Mouse (Mus musculus): ENCODE data around the gene Btnl2. TPM values are rescaled to one million over a fixed set of nuclear protein-coding genes. Genes with fewer than 3 reads are reported as not detected.
"Not testable (repeated sequence)": the region's sequence is repeated elsewhere in the genome, so short reads cannot be mapped to it uniquely, and the experiment has no call there.

Gene Btnl2
- not detected in 2 replicates for polyA plus RNA-seq (2016; fragmentation: Nextera tagmentation; extraction: Ambion mirVana)

DNA sequence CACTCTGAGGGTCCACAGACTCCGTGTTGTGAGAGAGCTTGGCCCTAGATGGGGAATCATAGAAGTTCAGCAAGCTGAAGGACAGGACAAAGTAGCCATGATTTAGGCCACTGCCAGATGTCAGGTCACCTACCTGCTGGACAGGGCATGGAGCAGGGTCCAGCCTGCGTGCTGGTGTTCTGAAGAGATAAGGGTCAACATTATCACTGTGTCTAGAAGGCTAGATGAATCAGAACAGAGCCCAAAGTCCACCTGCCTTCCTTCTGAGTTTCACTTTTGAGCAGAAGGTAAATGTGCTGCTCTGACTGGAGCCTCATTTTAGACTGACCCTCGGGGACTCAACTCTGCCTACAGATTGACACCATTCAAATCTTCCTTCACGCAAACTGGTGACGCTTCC, at the start of gene Btnl2:
Gene Btnl2, plus strand, starts transcription at position 284 of the 400 bp plus-strand sequence.
- no peak within 1 kb of the TSS for H3K4me3 ChIP-seq
- H3K27ac ChIP-seq = no peak within 1 kb of the TSS
- H3K27me3 ChIP-seq = peaks cover 3% of the 10 kb centered on the region; the same call in 1 of the 2 replicates
- no peaks in the 10 kb centered on the region for H3K4me1 ChIP-seq
- no peak within 1 kb of the TSS for H3K4me2 ChIP-seq (replicated peaks)
- H3K9ac ChIP-seq = no peak within 1 kb of the TSS
- no peak for ATAC-seq (ENCODE audit: low FRiP score)
- H3K9me3 ChIP-seq (replicated peaks) = no peaks in the 10 kb centered on the region
- no peaks in the 10 kb centered on the region for H3K36me3 ChIP-seq
- WGBS = 87% methylated on average over 5 of the region's 5 CpGs

GRCm38 (mm10) chr17:34305380-34306030, 49.1 kb upstream of the Btnl2 start, which contains the start of gene H2-Eb1:
Gene H2-Eb1, plus strand, starts transcription at chr17:34305867.
- H3K27ac ChIP-seq = no peak within 1 kb of the TSS
- no peaks in the 10 kb centered on the region for H3K36me3 ChIP-seq
- ATAC-seq (ENCODE audit: low FRiP score) = peak; percentile 67
- H3K27me3 ChIP-seq = no peaks in the 10 kb centered on the region; the same call in 1 of the 2 replicates
- H3K4me2 ChIP-seq (replicated peaks) = no peak within 1 kb of the TSS
- no peak within 1 kb of the TSS for H3K4me3 ChIP-seq
- H3K9me3 ChIP-seq (replicated peaks) = no peaks in the 10 kb centered on the region
- H3K9ac ChIP-seq = no peak within 1 kb of the TSS
- H3K4me1 ChIP-seq = peaks cover 3% of the 10 kb centered on the region; the same call in 1 of the 2 replicates

DNA sequence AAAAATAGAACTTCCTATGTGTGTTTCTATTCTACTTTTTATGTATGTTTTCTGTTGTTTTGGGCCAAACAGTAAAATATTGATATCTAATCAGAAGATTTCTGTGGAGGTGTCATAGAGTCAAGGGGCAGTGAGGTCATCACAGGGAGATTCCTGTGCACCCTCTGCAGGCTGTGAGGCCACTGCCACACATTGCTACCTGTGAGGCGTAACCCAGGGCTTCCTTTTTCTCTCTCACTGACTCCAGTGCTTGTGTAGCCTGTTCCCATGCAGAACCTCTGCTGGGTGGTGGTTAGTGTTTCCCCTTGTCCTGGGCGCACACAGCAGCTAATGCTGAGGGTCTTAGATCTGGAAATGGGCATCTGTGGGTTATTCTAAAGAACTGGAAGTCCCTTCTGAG, 48.2 kb upstream of the Btnl2 start:
- H3K27ac ChIP-seq = no peak overlapping the region
- ATAC-seq (ENCODE audit: low FRiP score) = no peak
- H3K9me3 ChIP-seq (replicated peaks) = no peaks in the 10 kb centered on the region
- no peaks in the 10 kb centered on the region for H3K36me3 ChIP-seq
- H3K9ac ChIP-seq = no peak overlapping the region
- WGBS = 83% methylated on average over 2 of the region's 2 CpGs
- no peak overlapping the region for H3K4me3 ChIP-seq
- peaks cover 3% of the 10 kb centered on the region; the same call in 1 of the 2 replicates for H3K4me1 ChIP-seq
- no peaks in the 10 kb centered on the region; the same call in 1 of the 2 replicates for H3K27me3 ChIP-seq
- no peak overlapping the region for H3K4me2 ChIP-seq (replicated peaks)

DNA sequence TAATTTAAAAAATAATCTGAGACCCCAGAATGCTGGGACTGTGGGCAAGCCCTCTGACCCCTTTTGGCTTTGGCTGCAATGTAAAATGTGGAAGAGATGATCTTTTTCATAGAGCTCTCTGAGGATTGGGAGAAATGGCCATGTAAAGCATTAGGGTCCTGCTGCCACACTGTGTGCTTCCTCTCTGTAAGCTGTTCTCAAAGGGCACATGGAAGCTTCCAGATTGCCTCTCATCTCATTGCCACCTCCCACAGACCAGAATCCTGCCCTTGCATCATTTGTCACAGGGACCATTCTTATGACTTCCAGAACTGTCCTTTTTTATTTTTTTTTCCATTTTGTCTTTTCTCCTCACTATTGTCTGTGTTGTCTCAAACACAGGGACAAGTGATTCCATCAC, 47.4 kb upstream of the Btnl2 start:
- no peak for ATAC-seq (ENCODE audit: low FRiP score)
- no peak overlapping the region for H3K27ac ChIP-seq

DNA sequence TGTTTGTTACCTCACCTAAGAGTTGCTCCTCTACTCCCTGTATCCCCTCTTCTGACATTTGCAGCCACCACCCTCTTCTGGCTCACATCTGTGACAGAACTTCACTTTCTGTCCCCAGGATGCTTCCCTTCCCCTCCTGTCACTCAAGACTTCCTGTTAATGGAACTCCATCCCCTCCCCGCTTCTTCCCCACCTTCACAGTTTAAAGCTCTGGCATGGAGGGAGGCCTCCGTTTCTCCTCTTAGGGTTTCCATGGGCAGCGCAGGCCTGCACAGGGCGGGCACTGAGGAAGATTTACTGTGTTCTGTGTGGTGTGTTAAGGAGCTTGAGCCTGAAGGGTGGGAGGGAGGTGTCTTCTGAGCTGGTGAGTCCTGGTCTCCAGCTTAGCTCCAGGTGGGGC, 46.5 kb upstream of the Btnl2 start:
- H3K4me3 ChIP-seq = no peak overlapping the region
- ATAC-seq (ENCODE audit: low FRiP score) = no peak
- no peaks in the 10 kb centered on the region; the same call in 1 of the 2 replicates for H3K27me3 ChIP-seq
- peaks cover 3% of the 10 kb centered on the region; the same call in 1 of the 2 replicates for H3K4me1 ChIP-seq
- 79% methylated on average over 4 of the region's 4 CpGs for WGBS
- H3K27ac ChIP-seq = no peak overlapping the region
- no peaks in the 10 kb centered on the region for H3K9me3 ChIP-seq (replicated peaks)
- no peak overlapping the region for H3K9ac ChIP-seq
- H3K36me3 ChIP-seq = no peaks in the 10 kb centered on the region
- H3K4me2 ChIP-seq (replicated peaks) = no peak overlapping the region

More for the DNA sequence above, 47.4 kb upstream of the Btnl2 start:
- H3K27me3 ChIP-seq = no peaks in the 10 kb centered on the region; the same call in 1 of the 2 replicates
- H3K4me3 ChIP-seq = no peak overlapping the region
- H3K4me1 ChIP-seq = peaks cover 3% of the 10 kb centered on the region; the same call in 1 of the 2 replicates
- no peaks in the 10 kb centered on the region for H3K9me3 ChIP-seq (replicated peaks)
- H3K4me2 ChIP-seq (replicated peaks) = no peak overlapping the region
- no peaks in the 10 kb centered on the region for H3K36me3 ChIP-seq
- no peak overlapping the region for H3K9ac ChIP-seq

DNA sequence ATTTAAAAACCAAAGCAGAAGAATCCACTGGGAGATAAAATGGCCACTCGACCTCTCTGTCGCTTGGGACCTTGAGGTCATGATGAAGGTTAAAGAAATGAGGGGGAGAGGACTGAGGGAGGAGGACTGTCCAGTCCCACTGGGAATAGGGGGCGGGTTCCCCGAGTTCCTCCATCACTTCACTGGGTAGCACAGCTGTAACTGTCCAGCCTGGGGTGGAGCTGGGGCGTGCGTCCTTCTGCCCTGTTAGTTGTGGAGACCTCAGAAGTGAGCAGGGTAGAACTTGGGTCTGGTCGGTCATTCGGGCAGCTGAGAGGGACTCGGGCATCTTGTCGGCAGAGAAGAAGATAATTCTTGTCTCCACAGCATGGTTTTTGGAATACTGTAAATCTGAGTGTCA, 45.4 kb upstream of the Btnl2 start:
- ATAC-seq (ENCODE audit: low FRiP score) = peak; percentile 51; the same call in 1 of the 2 replicates
- 36% methylated on average over 10 of the region's 10 CpGs for WGBS
- 0 out of 2 replicates have a peak overlapping the region, but pooled peaks have one; percentile 52 for H3K27ac ChIP-seq

DNA sequence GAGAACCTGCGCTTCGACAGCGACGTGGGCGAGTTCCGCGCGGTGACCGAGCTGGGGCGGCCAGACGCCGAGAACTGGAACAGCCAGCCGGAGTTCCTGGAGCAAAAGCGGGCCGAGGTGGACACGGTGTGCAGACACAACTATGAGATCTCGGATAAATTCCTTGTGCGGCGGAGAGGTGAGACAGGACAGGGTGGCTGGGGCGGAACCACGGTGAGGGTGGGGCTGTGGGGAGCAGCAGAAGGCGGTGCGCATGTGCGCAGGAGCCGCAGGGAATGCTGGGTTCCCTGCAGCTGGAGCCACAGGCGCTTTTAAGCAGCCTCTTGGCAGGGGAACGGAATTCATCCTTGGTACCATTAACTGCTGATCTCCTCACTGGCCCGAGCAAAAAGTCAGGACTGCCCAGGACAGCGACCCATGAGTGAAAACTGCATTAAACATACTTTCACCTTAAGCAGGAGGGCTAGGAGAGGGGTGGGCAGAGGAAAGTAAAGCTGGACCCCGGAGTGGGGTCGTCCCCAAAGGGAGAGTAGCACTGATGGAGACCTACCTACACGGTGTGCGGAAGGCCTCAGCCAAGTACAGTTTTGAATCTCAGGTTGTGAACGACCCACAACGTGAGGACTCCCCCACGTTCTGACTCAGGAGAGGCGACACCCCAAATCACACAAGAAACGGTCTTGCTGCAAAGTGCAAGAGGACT, 44.8 kb upstream of the Btnl2 start:
- Histone ChIP-seq H3K4me1 (peaks cover 3% of the 10 kb centered on the region; the same call in 1 of the 2 replicates), H3K9ac (peak overlapping the region; percentile 74), H3K4me3 (peak overlapping the region; percentile 61), H3K9me3 (replicated peaks) (no peaks in the 10 kb centered on the region), H3K4me2 (replicated peaks) (peak overlapping the region; percentile 70), H3K36me3 (no peaks in the 10 kb centered on the region), H3K27ac (0 out of 2 replicates have a peak overlapping the region, but pooled peaks have one; percentile 52), H3K27me3 (no peaks in the 10 kb centered on the region; the same call in 1 of the 2 replicates)
- WGBS = 26% methylated on average over 38 of the region's 38 CpGs
- peak; percentile 87 for ATAC-seq (ENCODE audit: low FRiP score)

More for the DNA sequence above, 45.4 kb upstream of the Btnl2 start:
- Histone ChIP-seq H3K4me3 (peak overlapping the region; percentile 61), H3K27me3 (no peaks in the 10 kb centered on the region; the same call in 1 of the 2 replicates), H3K4me2 (replicated peaks) (peak overlapping the region; percentile 70), H3K4me1 (peaks cover 3% of the 10 kb centered on the region; the same call in 1 of the 2 replicates), H3K9ac (peak overlapping the region; percentile 74), H3K9me3 (replicated peaks) (no peaks in the 10 kb centered on the region), H3K36me3 (no peaks in the 10 kb centered on the region)

DNA sequence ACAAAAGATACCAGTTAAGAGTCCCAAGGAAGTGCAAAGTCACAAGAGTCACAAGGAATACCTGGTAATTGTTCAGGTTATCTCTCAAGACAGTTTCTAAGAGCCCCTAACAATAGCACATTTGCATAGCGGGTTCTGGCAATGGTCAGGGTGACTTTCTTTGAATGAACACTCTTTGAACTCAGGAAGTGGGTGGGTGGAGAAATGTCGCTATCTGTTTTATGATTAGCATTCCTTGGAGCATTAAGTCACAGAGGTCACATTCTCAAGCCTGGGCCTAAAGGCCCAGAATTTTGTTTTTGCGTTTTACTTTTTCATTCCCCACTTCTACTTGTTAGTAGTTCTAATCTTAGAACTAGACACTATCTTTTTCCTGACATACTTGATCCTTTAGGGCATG, 44.1 kb upstream of the Btnl2 start:
- H3K27ac ChIP-seq; H3K36me3 ChIP-seq; H3K4me1 ChIP-seq; H3K4me2 ChIP-seq (replicated peaks); H3K4me3 ChIP-seq; ATAC-seq (ENCODE audit: low FRiP score); H3K27me3 ChIP-seq; H3K9me3 ChIP-seq (replicated peaks); H3K9ac ChIP-seq: not testable (repeated sequence)
- WGBS = 84% methylated on average over 3 of the region's 3 CpGs

DNA sequence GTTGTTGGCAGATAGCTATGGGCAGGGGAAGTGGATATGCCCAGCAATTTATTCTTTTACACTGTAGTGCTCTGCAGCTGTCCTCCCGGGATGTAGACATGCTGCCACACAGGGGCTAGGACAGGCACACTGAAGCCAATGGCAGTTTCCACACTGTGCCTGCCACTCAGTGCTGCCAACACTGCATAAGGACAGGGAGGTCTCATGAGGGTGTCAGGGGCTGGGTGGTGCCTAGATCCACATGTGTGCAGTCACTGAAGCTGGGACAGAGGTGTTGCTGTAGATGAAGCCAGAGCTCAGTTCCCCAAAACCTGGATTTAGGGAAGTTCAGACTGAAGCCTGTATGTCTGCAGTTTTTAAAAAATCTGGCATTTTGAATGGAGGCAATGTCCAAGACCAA, 42.4 kb upstream of the Btnl2 start:
- Histone ChIP-seq H3K9me3 (replicated peaks) (no peaks in the 10 kb centered on the region), H3K36me3 (no peaks in the 10 kb centered on the region), H3K4me2 (replicated peaks) (no peak overlapping the region), H3K4me3 (no peak overlapping the region), H3K4me1 (peaks cover 3% of the 10 kb centered on the region; the same call in 1 of the 2 replicates), H3K27ac (no peak overlapping the region), H3K27me3 (no peaks in the 10 kb centered on the region; the same call in 1 of the 2 replicates), H3K9ac (no peak overlapping the region)
- WGBS = 80% methylated on average over 1 of the region's 1 CpGs
- ATAC-seq (ENCODE audit: low FRiP score) = no peak

GRCm38 (mm10) chr17:34313393-34313792, 41.2 kb upstream of the Btnl2 start:
- no peak overlapping the region for H3K27ac ChIP-seq
- ATAC-seq (ENCODE audit: low FRiP score) = no peak
- whole genome bisulfite sequencing = 45% methylated on average over 3 of the region's 3 CpGs
- no peak overlapping the region for H3K4me3 ChIP-seq
- H3K4me2 ChIP-seq (replicated peaks) = no peak overlapping the region
- no peak overlapping the region for H3K9ac ChIP-seq
- H3K9me3 ChIP-seq (replicated peaks) = no peaks in the 10 kb centered on the region
- no peaks in the 10 kb centered on the region for H3K27me3 ChIP-seq
- H3K36me3 ChIP-seq = no peaks in the 10 kb centered on the region
- H3K4me1 ChIP-seq = peaks cover 3% of the 10 kb centered on the region; the same call in 1 of the 2 replicates

DNA sequence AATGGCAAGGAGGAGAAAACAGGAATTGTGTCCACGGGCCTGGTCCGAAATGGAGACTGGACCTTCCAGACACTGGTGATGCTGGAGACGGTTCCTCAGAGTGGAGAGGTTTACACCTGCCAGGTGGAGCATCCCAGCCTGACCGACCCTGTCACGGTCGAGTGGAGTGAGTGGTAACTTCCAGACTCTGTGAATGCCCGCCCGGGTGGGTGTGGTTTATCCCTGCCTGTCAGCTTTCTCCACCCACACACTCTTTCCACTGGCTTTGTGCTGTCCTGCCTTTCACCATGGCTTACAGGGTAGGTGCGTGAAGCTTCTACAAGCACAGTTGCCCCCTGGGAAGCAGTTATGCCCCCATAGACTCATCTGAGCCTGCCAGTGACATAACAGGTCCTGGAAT, 40.3 kb upstream of the Btnl2 start:
- Histone ChIP-seq H3K36me3 (no peaks in the 10 kb centered on the region), H3K4me2 (replicated peaks) (no peak overlapping the region), H3K27me3 (no peaks in the 10 kb centered on the region), H3K27ac (no peak overlapping the region), H3K4me1 (peaks cover under 1% of the 10 kb centered on the region; the same call in 1 of the 2 replicates), H3K4me3 (no peak overlapping the region), H3K9me3 (replicated peaks) (no peaks in the 10 kb centered on the region), H3K9ac (no peak overlapping the region)
- 64% methylated on average over 9 of the region's 9 CpGs for whole genome bisulfite sequencing
- ATAC-seq (ENCODE audit: low FRiP score) = no peak

- Histone ChIP-seq H3K9me3 (replicated peaks) (no peaks in the 10 kb centered on the region), H3K9ac (no peak overlapping the region), H3K4me1 (no peaks in the 10 kb centered on the region), H3K27ac (no peak overlapping the region), H3K36me3 (no peaks in the 10 kb centered on the region), H3K27me3 (no peaks in the 10 kb centered on the region), H3K4me2 (replicated peaks) (no peak overlapping the region), H3K4me3 (no peak overlapping the region)
- 79% methylated on average over 1 of the region's 1 CpGs for WGBS
- ATAC-seq (ENCODE audit: low FRiP score) = no peak
Observed at GRCm38 (mm10) chr17:34315512-34315911, 39.1 kb upstream of the Btnl2 start.

Measured in hindbrain, embryonic 12.5 days (tissue).